Mouse (Mus musculus) forebrain, embryonic 15.5 days (tissue): ENCODE measurements around the gene Nt5c. TPM values are rescaled to one million over a fixed set of nuclear protein-coding genes. Genes with fewer than 3 reads are reported as not detected.
"Not testable (repeated sequence)": the region's sequence is repeated elsewhere in the genome, so short reads cannot be mapped to it uniquely, and the experiment has no call there.

Source experiments
- ATAC-seq: fragments of 200-750 bp; cut with Nextera tagmentation; replicated peaks from 2 replicates; pipeline ENCODE4 v1.8.0; 2017; ENCODE audit warnings: mild to moderate bottlenecking, moderate TSS enrichment, moderate library complexity
- H3K27ac ChIP-seq: fragments of 300-500 bp; sonication (generic); replicated peaks from 2 replicates; pipeline ENCODE4 v1.5.1; 2015; ENCODE audit warnings: mild to moderate bottlenecking, inconsistent platforms
- H3K27me3 ChIP-seq: fragments of 300-500 bp; sonication (generic); 2 replicates; pipeline ENCODE4 v1.6.1; 2015; ENCODE audit warnings: inconsistent platforms
- H3K36me3 ChIP-seq: fragments of 300-500 bp; sonication (generic); 2 replicates; pipeline ENCODE4 v1.6.1; 2015; ENCODE audit warnings: mild to moderate bottlenecking, inconsistent platforms
- H3K4me1 ChIP-seq: fragments of 300-500 bp; sonication (generic); 2 replicates; pipeline ENCODE4 v1.6.1; 2015; ENCODE audit warnings: inconsistent platforms
- H3K4me2 ChIP-seq: fragments of 300-500 bp; sonication (generic); replicated peaks from 2 replicates; pipeline ENCODE4 v1.6.1; 2015; ENCODE audit warnings: mild to moderate bottlenecking, inconsistent platforms
- H3K4me3 ChIP-seq: fragments of 300-500 bp; sonication (generic); 2 replicates; pipeline ENCODE4 v1.5.1; 2015; ENCODE audit warnings: mild to moderate bottlenecking, inconsistent platforms
- H3K9ac ChIP-seq: fragments of 300-500 bp; sonication (generic); replicated peaks from 2 replicates; pipeline ENCODE4 v1.6.1; 2015; ENCODE audit warnings: mild to moderate bottlenecking, inconsistent platforms
- H3K9me3 ChIP-seq: fragments of 300-500 bp; sonication (generic); 2 replicates; pipeline ENCODE4 v1.6.1; 2016; ENCODE audit warnings: inconsistent platforms
- WGBS: fragments of 180-500 bp; shearing (Covaris S2); methylation state at CpG from one replicate; pipeline ENCODE4 v1.1.7; 2015; ENCODE audit warnings: mixed read lengths; 5-methylcytosine and 5-hydroxymethylcytosine counted together
- polyA plus RNA-seq: library from polyadenylated mRNA; unstranded; fragments of >200 nt; fragmentation: Nextera tagmentation; extraction: Ambion mirVana; gene quantifications from 2 replicates; pipeline ENCODE4 v1.2.1, GENCODE M21; 2015

Nt5c gene
- polyA plus RNA-seq, 1 experiment from 2014 or later, result 94.3 TPM

GRCm38 (mm10) chr11:115461846-115462242 is 29.8 kb downstream of the Nt5c start:
- H3K4me1 ChIP-seq, result no peaks in the 10 kb centered on the region
- 79% methylated on average over 5 of the region's 5 CpGs for WGBS
- no peak overlapping the region for H3K4me3 ChIP-seq
- no peak overlapping the region for H3K4me2 ChIP-seq
- no peak for ATAC-seq
- H3K27me3 ChIP-seq, result no peaks in the 10 kb centered on the region
- no peak overlapping the region for H3K9ac ChIP-seq
- no peak overlapping the region for H3K27ac ChIP-seq
- H3K9me3 ChIP-seq, result no peaks in the 10 kb centered on the region
- H3K36me3 ChIP-seq, result no peaks in the 10 kb centered on the region

GRCm38 (mm10) chr11:115460976-115461375 is 30.7 kb downstream of the Nt5c start:
- no peak overlapping the region for H3K27ac ChIP-seq
- H3K4me1 ChIP-seq, result no peaks in the 10 kb centered on the region
- no peak overlapping the region for H3K4me2 ChIP-seq
- H3K27me3 ChIP-seq, result no peaks in the 10 kb centered on the region
- H3K9ac ChIP-seq, result no peak overlapping the region
- no peaks in the 10 kb centered on the region for H3K9me3 ChIP-seq
- H3K4me3 ChIP-seq, result no peak overlapping the region
- ATAC-seq, result no peak
- WGBS, result 14% methylated on average over 8 of the region's 8 CpGs
- no peaks in the 10 kb centered on the region for H3K36me3 ChIP-seq

- Histone ChIP-seq H3K9ac (no peak overlapping the region), H3K9me3 (no peaks in the 10 kb centered on the region), H3K4me1 (no peaks in the 10 kb centered on the region), H3K36me3 (no peaks in the 10 kb centered on the region), H3K4me3 (no peak overlapping the region), H3K27ac (no peak overlapping the region), H3K27me3 (no peaks in the 10 kb centered on the region), H3K4me2 (no peak overlapping the region)
- 31% methylated on average over 6 of the region's 6 CpGs for WGBS
- no peak for ATAC-seq
Measured at GRCm38 (mm10) chr11:115457405-115457804, 34.3 kb downstream of the Nt5c start.

DNA sequence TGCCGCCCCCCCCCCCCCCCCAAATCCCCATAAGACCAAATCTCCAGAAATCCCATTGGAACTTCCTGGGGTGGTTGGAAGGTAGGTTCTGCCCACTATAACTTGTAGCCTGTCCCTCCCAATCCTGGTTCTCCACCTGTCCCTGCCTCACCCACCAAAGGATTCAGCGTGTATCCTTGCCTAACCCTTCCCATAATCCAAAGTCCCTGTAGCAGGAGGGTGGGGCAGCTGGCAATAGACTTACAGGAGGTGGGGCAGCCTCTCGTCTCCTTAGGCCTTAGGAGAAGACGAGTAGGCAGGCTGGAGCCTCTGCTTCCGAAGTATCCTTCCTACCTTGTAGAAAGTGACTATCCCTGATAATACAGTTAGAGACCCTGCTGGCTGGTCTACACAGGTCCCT is 35.5 kb downstream of the Nt5c start:
- 87% methylated on average over 5 of the region's 5 CpGs for WGBS
- Histone ChIP-seq H3K4me1 (no peaks in the 10 kb centered on the region), H3K27me3 (no peaks in the 10 kb centered on the region), H3K9me3 (no peaks in the 10 kb centered on the region), H3K27ac (no peak overlapping the region), H3K4me2 (no peak overlapping the region), H3K9ac (no peak overlapping the region), H3K4me3 (no peak overlapping the region), H3K36me3 (no peaks in the 10 kb centered on the region)
- ATAC-seq, result no peak

- no peak overlapping the region for H3K4me2 ChIP-seq
- no peak overlapping the region for H3K4me3 ChIP-seq
- no peaks in the 10 kb centered on the region for H3K36me3 ChIP-seq
- H3K27me3 ChIP-seq, result no peaks in the 10 kb centered on the region
- no peak overlapping the region for H3K9ac ChIP-seq
- H3K27ac ChIP-seq, result no peak overlapping the region
- ATAC-seq, result no peak
- no peaks in the 10 kb centered on the region for H3K4me1 ChIP-seq
- 88% methylated on average over 15 of the region's 15 CpGs for WGBS
- no peaks in the 10 kb centered on the region for H3K9me3 ChIP-seq
Measured at GRCm38 (mm10) chr11:115455619-115456018, 36.0 kb downstream of the Nt5c start.

- H3K9me3 ChIP-seq, H3K36me3 ChIP-seq, H3K27me3 ChIP-seq, H3K9ac ChIP-seq, H3K4me1 ChIP-seq, H3K27ac ChIP-seq, H3K4me2 ChIP-seq, ATAC-seq, H3K4me3 ChIP-seq: not testable (repeated sequence)
- WGBS, result 88% methylated on average over 6 of the region's 6 CpGs
Measured at GRCm38 (mm10) chr11:115454822-115455221, 36.8 kb downstream of the Nt5c start.

- no peaks in the 10 kb centered on the region for H3K36me3 ChIP-seq
- no peak for ATAC-seq
- H3K4me1 ChIP-seq, result no peaks in the 10 kb centered on the region
- H3K27ac ChIP-seq, result no peak overlapping the region
- no peaks in the 10 kb centered on the region for H3K27me3 ChIP-seq
- H3K4me3 ChIP-seq, result no peak overlapping the region
- no peaks in the 10 kb centered on the region for H3K9me3 ChIP-seq
- no peak overlapping the region for H3K9ac ChIP-seq
- no peak overlapping the region for H3K4me2 ChIP-seq
- WGBS, result 73% methylated on average over 4 of the region's 4 CpGs
Measured at GRCm38 (mm10) chr11:115453306-115453705, 38.4 kb downstream of the Nt5c start.

GRCm38 (mm10) chr11:115452281-115452860 is 39.3 kb downstream of the Nt5c start:
- ATAC-seq, result no peak
- Histone ChIP-seq H3K4me2 (no peak overlapping the region), H3K27ac (no peak overlapping the region), H3K27me3 (no peaks in the 10 kb centered on the region), H3K36me3 (no peaks in the 10 kb centered on the region), H3K9me3 (no peaks in the 10 kb centered on the region), H3K9ac (no peak overlapping the region), H3K4me3 (no peak overlapping the region), H3K4me1 (no peaks in the 10 kb centered on the region)
- 76% methylated on average over 7 of the region's 7 CpGs for WGBS

DNA sequence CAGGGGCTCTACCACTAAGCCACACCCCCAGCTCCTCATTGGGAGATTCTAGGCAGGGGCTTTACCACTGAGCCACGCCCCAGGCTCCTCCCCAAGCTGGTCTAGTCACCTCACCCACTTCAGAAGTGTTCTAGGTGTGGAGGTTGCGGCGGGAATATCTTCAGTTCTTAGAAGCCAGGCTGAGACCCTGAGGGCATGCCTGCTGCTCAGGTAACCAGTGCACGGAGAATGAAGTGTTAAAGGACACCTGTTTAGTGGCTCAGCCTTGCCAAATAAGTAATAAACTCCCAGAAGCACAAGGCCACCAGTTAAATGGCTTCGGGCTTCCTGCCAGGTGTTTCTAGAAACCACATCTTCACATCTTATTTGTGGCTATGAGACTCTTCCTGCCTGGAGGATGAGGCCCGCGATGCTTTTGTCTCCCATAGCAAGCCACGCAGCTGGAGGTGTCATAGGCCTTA is 39.9 kb downstream of the Nt5c start:
- Histone ChIP-seq H3K27ac (no peak overlapping the region), H3K36me3 (no peaks in the 10 kb centered on the region), H3K27me3 (no peaks in the 10 kb centered on the region), H3K4me3 (no peak overlapping the region), H3K4me2 (no peak overlapping the region), H3K9ac (no peak overlapping the region), H3K9me3 (no peaks in the 10 kb centered on the region), H3K4me1 (no peaks in the 10 kb centered on the region)
- 87% methylated on average over 8 of the region's 8 CpGs for WGBS
- no peak for ATAC-seq

DNA sequence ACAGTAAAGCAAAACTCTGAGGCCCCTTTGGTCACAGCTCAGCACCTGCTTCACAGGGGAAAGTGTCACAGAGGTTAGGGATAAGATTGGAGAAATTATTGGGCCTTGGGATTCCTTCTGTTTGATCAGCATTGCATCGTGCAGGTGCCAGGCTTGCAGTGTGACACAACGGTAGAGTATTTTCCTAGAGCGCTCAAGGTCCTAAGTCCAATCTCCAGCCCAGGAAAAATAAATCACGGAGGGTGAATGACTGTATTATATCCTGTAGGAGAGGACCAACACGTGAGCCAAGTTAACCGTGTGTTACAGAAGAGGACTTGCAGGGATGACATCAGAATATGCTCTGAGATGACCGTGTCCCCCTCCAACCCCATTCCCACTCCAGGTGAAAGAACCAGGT is 41.5 kb downstream of the Nt5c start:
- no peak overlapping the region for H3K4me3 ChIP-seq
- no peak overlapping the region for H3K4me2 ChIP-seq
- ATAC-seq, result no peak
- H3K27ac ChIP-seq, result no peak overlapping the region
- H3K4me1 ChIP-seq, result no peaks in the 10 kb centered on the region
- WGBS, result 95% methylated on average over 7 of the region's 7 CpGs
- no peaks in the 10 kb centered on the region for H3K36me3 ChIP-seq
- H3K27me3 ChIP-seq, result no peaks in the 10 kb centered on the region
- no peak overlapping the region for H3K9ac ChIP-seq
- H3K9me3 ChIP-seq, result no peaks in the 10 kb centered on the region

GRCm38 (mm10) chr11:115448998-115449397 is 42.7 kb downstream of the Nt5c start:
- ATAC-seq, result no peak
- 71% methylated on average over 7 of the region's 7 CpGs for WGBS
- Histone ChIP-seq H3K4me3 (no peak overlapping the region), H3K9me3 (no peaks in the 10 kb centered on the region), H3K36me3 (no peaks in the 10 kb centered on the region), H3K27me3 (no peaks in the 10 kb centered on the region), H3K9ac (no peak overlapping the region), H3K27ac (no peak overlapping the region), H3K4me1 (no peaks in the 10 kb centered on the region), H3K4me2 (no peak overlapping the region)

DNA sequence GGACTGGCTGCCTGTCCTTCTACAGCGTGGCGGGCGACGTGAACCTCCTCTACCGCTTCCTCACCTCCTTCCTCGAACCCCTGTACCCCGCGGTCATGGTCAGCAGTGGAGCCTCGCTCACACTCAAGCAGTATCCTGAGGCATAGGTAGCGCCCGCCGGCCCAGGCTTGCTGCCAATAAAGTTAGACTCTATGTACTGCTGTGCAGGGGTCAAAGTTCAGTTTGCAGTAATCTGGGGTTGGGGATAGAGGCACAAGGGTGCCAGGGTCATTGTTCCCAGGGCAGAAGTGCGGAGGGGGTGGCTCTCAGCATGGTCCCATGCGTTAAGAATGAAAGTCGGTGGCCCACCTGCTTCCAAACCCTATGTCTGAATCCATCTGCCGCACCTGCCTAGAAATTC is 43.6 kb downstream of the Nt5c start:
- Histone ChIP-seq H3K36me3 (no peaks in the 10 kb centered on the region), H3K9me3 (no peaks in the 10 kb centered on the region), H3K9ac (no peak overlapping the region), H3K27ac (no peak overlapping the region), H3K4me2 (no peak overlapping the region), H3K4me3 (no peak overlapping the region), H3K4me1 (no peaks in the 10 kb centered on the region), H3K27me3 (no peaks in the 10 kb centered on the region)
- ATAC-seq, result no peak
- 86% methylated on average over 16 of the region's 16 CpGs for WGBS

DNA sequence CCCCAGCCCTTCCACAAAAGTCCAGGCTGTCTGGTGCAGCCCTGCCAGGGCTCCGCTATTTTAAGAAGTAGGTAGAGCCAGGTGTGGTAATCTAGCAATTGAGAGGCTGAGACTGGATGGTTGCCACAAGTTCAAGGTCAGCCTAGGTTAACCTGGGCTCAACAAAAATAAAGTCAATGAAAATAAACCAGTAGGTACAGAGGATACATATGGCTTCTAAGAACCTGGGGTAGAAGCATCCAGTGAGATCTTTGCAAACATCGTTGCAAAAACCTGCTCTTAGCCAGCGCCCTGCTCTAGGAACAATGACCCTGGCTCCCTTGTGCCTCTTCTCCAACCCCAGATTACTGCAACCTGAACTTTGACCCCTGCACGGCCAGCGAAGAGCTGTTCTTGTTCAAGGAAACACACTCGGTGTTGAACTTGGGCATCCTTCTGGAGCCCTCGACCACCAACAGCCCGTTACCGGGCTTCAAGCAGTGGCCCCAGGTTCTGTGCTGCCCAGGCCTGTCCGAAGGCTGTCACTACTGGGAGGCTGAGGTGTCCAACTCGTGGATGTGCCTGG is 44.3 kb downstream of the Nt5c start:
- H3K4me3 ChIP-seq, result no peak overlapping the region
- 83% methylated on average over 11 of the region's 11 CpGs for WGBS
- no peak for ATAC-seq

More for the DNA sequence above, 44.3 kb downstream of the Nt5c start:
- H3K4me2 ChIP-seq, result no peak overlapping the region
- no peaks in the 10 kb centered on the region for H3K9me3 ChIP-seq
- no peak overlapping the region for H3K9ac ChIP-seq
- H3K27me3 ChIP-seq, result no peaks in the 10 kb centered on the region
- H3K4me1 ChIP-seq, result no peaks in the 10 kb centered on the region
- no peak overlapping the region for H3K27ac ChIP-seq
- no peaks in the 10 kb centered on the region for H3K36me3 ChIP-seq
